Mouse (Mus musculus): ENCODE data around the gene Ung. TPM values are rescaled to one million over a fixed set of nuclear protein-coding genes. Genes with fewer than 3 reads are reported as not detected.
A peak's percentile ranks its signal among the peaks of the same experiment; 100 is the strongest.

Ung gene
- polyA plus RNA-seq, 1 experiment from 2014 or later, result 15.1 TPM

GRCm38 (mm10) chr5:114176548-114177400, 46.6 kb downstream of the Ung start:
- no peak for TF ChIP-seq EP300 (optimal IDR thresholded peaks at IDR 0.05)
- peak; percentile 56 for TF ChIP-seq CTCF (IDR thresholded peaks at IDR 0.05; ENCODE audit: low read depth)
- Histone ChIP-seq H3K4me1 (replicated peaks; ENCODE audit: control insufficient read depth, insufficient read depth) (no peaks in the 10 kb centered on the region; the same call in 1 of the 2 replicates), H3K9me3 (ENCODE audit: control insufficient read depth, low read length) (no peaks in the 10 kb centered on the region), H3K27ac (replicated peaks) (peak overlapping the region; percentile 81; the same call in 1 of the 2 replicates), H3K4me3 (ENCODE audit: low read depth, low read length) (peak overlapping the region; percentile 53; the same call in 1 of the 2 replicates), H3K36me3 (ENCODE audit: control insufficient read depth, insufficient read depth, low read length) (no peaks in the 10 kb centered on the region), H3K9ac (ENCODE audit: low read length) (peak overlapping the region; percentile 67), H3K27me3 (ENCODE audit: control insufficient read depth, insufficient read depth, low read length) (no peaks in the 10 kb centered on the region), H3K4me2 (replicated peaks; ENCODE audit: low read depth) (peak overlapping the region; percentile 82)
- ATAC-seq (ENCODE audit: low FRiP score, low TSS enrichment) (no peak), DNase-seq (ENCODE audit: low spot score) (no peak)
- 53% methylated on average over 8 of the region's 8 CpGs for WGBS

GRCm38 (mm10) chr5:114177966-114178719, 48.0 kb downstream of the Ung start:
- 64% methylated on average over 4 of the region's 4 CpGs for WGBS
- H3K9me3 ChIP-seq (ENCODE audit: control insufficient read depth, low read length), result no peaks in the 10 kb centered on the region
- ATAC-seq (ENCODE audit: low FRiP score, low TSS enrichment) (no peak), DNase-seq (ENCODE audit: low spot score) (no peak)
- H3K36me3 ChIP-seq (ENCODE audit: control insufficient read depth, insufficient read depth, low read length), result no peaks in the 10 kb centered on the region
- H3K4me3 ChIP-seq (ENCODE audit: low read depth, low read length), result no peak overlapping the region
- H3K27ac ChIP-seq (replicated peaks), result no peak overlapping the region
- no peaks in the 10 kb centered on the region; the same call in 1 of the 2 replicates for H3K4me1 ChIP-seq (replicated peaks; ENCODE audit: control insufficient read depth, insufficient read depth)
- H3K4me2 ChIP-seq (replicated peaks; ENCODE audit: low read depth), result no peak overlapping the region
- TF ChIP-seq CTCF (IDR thresholded peaks at IDR 0.05; ENCODE audit: low read depth) (peak; percentile 31; the same call in 1 of the 2 replicates), EP300 (optimal IDR thresholded peaks at IDR 0.05) (no peak)
- no peak overlapping the region for H3K9ac ChIP-seq (ENCODE audit: low read length)
- H3K27me3 ChIP-seq (ENCODE audit: control insufficient read depth, insufficient read depth, low read length), result no peaks in the 10 kb centered on the region

GRCm38 (mm10) chr5:114179541-114179940, 49.4 kb downstream of the Ung start:
- 74% methylated on average over 11 of the region's 11 CpGs for WGBS
- ATAC-seq (ENCODE audit: low FRiP score, low TSS enrichment), result no peak
- H3K4me3 ChIP-seq (ENCODE audit: low read depth, low read length), result no peak overlapping the region

GRCm38 (mm10) chr5:114183493-114183892, 53.3 kb downstream of the Ung start:
- H3K4me2 ChIP-seq (replicated peaks; ENCODE audit: low read depth), result no peak overlapping the region
- H3K4me1 ChIP-seq (replicated peaks; ENCODE audit: control insufficient read depth, insufficient read depth), result no peaks in the 10 kb centered on the region
- H3K4me3 ChIP-seq (ENCODE audit: low read depth, low read length), result no peak overlapping the region
- no peaks in the 10 kb centered on the region for H3K36me3 ChIP-seq (ENCODE audit: control insufficient read depth, insufficient read depth, low read length)
- H3K27ac ChIP-seq (replicated peaks), result no peak overlapping the region
- H3K9me3 ChIP-seq (ENCODE audit: control insufficient read depth, low read length), result no peaks in the 10 kb centered on the region
- DNase-seq (ENCODE audit: low spot score) (no peak), ATAC-seq (ENCODE audit: low FRiP score, low TSS enrichment) (no peak)
- no peak overlapping the region for H3K9ac ChIP-seq (ENCODE audit: low read length)
- no peaks in the 10 kb centered on the region for H3K27me3 ChIP-seq (ENCODE audit: control insufficient read depth, insufficient read depth, low read length)
- WGBS, result 88% methylated on average over 2 of the region's 2 CpGs
- TF ChIP-seq EP300 (optimal IDR thresholded peaks at IDR 0.05) (no peak), CTCF (IDR thresholded peaks at IDR 0.05; ENCODE audit: low read depth) (no peak)

More at GRCm38 (mm10) chr5:114179541-114179940, 49.4 kb downstream of the Ung start:
- Histone ChIP-seq H3K9ac (ENCODE audit: low read length) (no peak overlapping the region), H3K9me3 (ENCODE audit: control insufficient read depth, low read length) (no peaks in the 10 kb centered on the region), H3K4me2 (replicated peaks; ENCODE audit: low read depth) (no peak overlapping the region), H3K27me3 (ENCODE audit: control insufficient read depth, insufficient read depth, low read length) (no peaks in the 10 kb centered on the region), H3K4me1 (replicated peaks; ENCODE audit: control insufficient read depth, insufficient read depth) (no peaks in the 10 kb centered on the region; the same call in 1 of the 2 replicates), H3K27ac (replicated peaks) (peak overlapping the region; percentile 2; the same call in 1 of the 2 replicates), H3K36me3 (ENCODE audit: control insufficient read depth, insufficient read depth, low read length) (no peaks in the 10 kb centered on the region)
- TF ChIP-seq CTCF (IDR thresholded peaks at IDR 0.05; ENCODE audit: low read depth), result no peak
- no peak for TF ChIP-seq EP300 (optimal IDR thresholded peaks at IDR 0.05)
- no peak for DNase-seq (ENCODE audit: low spot score)

GRCm38 (mm10) chr5:114187108-114187507, 56.9 kb downstream of the Ung start:
- WGBS, result 74% methylated on average over 2 of the region's 2 CpGs
- no peaks in the 10 kb centered on the region for H3K4me1 ChIP-seq (replicated peaks; ENCODE audit: control insufficient read depth, insufficient read depth)
- 0 out of 2 replicates have a peak, but pooled peaks have one; percentile 19 for TF ChIP-seq CTCF (IDR thresholded peaks at IDR 0.05; ENCODE audit: low read depth)
- TF ChIP-seq EP300 (optimal IDR thresholded peaks at IDR 0.05), result no peak

More at GRCm38 (mm10) chr5:114187108-114187507, 56.9 kb downstream of the Ung start:
- H3K27ac ChIP-seq (replicated peaks), result no peak overlapping the region
- ATAC-seq (ENCODE audit: low FRiP score, low TSS enrichment), result no peak
- no peak overlapping the region for H3K4me3 ChIP-seq (ENCODE audit: low read depth, low read length)
- no peak overlapping the region for H3K9ac ChIP-seq (ENCODE audit: low read length)
- DNase-seq (ENCODE audit: low spot score), result no peak
- no peaks in the 10 kb centered on the region for H3K27me3 ChIP-seq (ENCODE audit: control insufficient read depth, insufficient read depth, low read length)
- H3K9me3 ChIP-seq (ENCODE audit: control insufficient read depth, low read length), result no peaks in the 10 kb centered on the region
- no peak overlapping the region for H3K4me2 ChIP-seq (replicated peaks; ENCODE audit: low read depth)
- H3K36me3 ChIP-seq (ENCODE audit: control insufficient read depth, insufficient read depth, low read length), result no peaks in the 10 kb centered on the region

Other genes with a start within 250 kb of the Ung start
- 91.6 and 93.6 TPM in 2 replicates for gene Coro1c, start 221.6 kb upstream of the Ung start, polyA plus RNA-seq (2015; fragmentation: Nextera tagmentation; extraction: Ambion mirVana)
- gene Ssh1, start 136.5 kb upstream of the Ung start, polyA plus RNA-seq (2015; fragmentation: Nextera tagmentation; extraction: Ambion mirVana), result 5.0 and 5.3 TPM in 2 replicates
- gene Dao, start 126.7 kb upstream of the Ung start, polyA plus RNA-seq (2015; fragmentation: Nextera tagmentation; extraction: Ambion mirVana), result 0.15 and 0.24 TPM in 2 replicates
- gene Usp30, start 64.9 kb upstream of the Ung start, polyA plus RNA-seq (2015; fragmentation: Nextera tagmentation; extraction: Ambion mirVana), result 5.3 and 5.7 TPM in 2 replicates
- 1.1 and 1.2 TPM in 2 replicates for gene Svop, start 38.8 kb upstream of the Ung start, polyA plus RNA-seq (2015; fragmentation: Nextera tagmentation; extraction: Ambion mirVana)
- 6.2 and 6.9 TPM in 2 replicates for gene Alkbh2, start 2.2 kb upstream of the Ung start, polyA plus RNA-seq (2015; fragmentation: Nextera tagmentation; extraction: Ambion mirVana)
- gene Acacb, start 16.1 kb downstream of the Ung start, polyA plus RNA-seq (2015; fragmentation: Nextera tagmentation; extraction: Ambion mirVana), result 1.3 and 1.4 TPM in 2 replicates
- gene Foxn4, start 143.4 kb downstream of the Ung start, polyA plus RNA-seq (2015; fragmentation: Nextera tagmentation; extraction: Ambion mirVana), result not detected in 2 replicates
- gene Myo1h, start 158.8 kb downstream of the Ung start, polyA plus RNA-seq (2015; fragmentation: Nextera tagmentation; extraction: Ambion mirVana), result 3.0 and 3.8 TPM in 2 replicates

Measured in stomach, postnatal 0 days (tissue).